Mouse (Mus musculus): Measurements from ENCODE around the gene Tmppe. TPM values are rescaled to one million over a fixed set of nuclear protein-coding genes. Genes with fewer than 3 reads are reported as not detected.
A peak's percentile ranks its signal among the peaks of the same experiment; 100 is the strongest.
"Not testable (repeated sequence)": the region's sequence is repeated elsewhere in the genome, so short reads cannot be mapped to it uniquely, and the experiment has no call there.

The Tmppe gene
- total RNA-seq, 2 experiments from 2014 or later, result 4.5 to 4.8 TPM

DNA sequence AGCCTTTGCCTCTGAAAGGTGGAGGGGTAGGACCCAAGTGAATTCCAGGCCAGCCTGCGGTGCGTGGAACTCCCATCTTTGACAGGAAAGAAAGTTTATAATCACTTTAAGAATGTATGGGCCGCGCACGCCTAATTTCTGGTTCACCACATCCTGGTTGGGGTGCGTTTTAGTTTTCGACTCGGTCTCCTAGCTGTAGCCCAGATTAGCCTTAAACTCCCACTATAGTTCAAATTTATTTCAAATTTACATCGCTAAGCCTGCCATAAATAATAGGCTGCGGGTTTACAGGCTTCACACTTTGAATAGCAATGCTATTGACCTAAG is 10.2 kb upstream of the Tmppe start:
- no peak for DNase-seq
- intact Hi-C loops (cut with DNase I), result no loop called here

DNA sequence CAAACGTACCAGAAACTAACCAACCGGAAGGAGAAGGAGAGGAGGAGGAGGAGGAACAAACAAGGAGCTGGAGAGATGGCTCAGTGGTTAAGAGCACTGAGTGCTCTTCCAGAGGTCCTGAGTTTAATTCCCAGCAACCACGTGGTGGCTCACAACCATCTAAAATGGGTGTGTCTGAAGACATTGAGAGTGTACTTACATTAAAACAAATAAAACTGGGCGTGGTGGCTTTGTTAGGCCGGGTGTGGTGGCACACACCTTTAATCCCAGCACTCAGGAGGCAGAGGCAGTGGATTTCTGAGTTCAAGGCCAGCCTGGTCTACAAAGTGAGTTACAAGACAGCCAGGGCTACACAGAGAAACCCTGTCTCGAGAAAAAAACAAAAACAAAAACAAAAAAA is 6.8 kb upstream of the Tmppe start:
- DNase-seq; intact Hi-C loops (cut with DNase I): not testable (repeated sequence)

DNA sequence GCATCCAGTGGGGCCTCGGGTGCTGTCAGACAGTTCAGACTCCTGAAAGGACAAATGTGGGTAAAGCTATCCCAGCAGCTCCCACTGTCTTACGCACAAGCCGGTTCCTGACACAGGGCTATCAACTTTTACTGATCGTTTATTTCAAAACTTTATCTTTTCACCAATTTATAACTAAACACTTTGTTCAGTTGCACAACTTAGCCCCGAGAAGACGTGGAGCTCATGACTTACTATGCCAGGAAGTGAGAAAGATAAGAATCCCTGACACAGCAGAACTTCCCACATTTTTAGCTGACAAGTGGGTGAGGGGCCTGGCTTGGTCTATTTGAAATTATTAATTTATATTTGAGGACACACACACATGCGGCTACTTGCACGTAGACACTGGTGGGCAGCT is 6.2 kb upstream of the Tmppe start:
- DNase-seq, result no peak
- intact Hi-C loops (cut with DNase I), result no loop called here

DNA sequence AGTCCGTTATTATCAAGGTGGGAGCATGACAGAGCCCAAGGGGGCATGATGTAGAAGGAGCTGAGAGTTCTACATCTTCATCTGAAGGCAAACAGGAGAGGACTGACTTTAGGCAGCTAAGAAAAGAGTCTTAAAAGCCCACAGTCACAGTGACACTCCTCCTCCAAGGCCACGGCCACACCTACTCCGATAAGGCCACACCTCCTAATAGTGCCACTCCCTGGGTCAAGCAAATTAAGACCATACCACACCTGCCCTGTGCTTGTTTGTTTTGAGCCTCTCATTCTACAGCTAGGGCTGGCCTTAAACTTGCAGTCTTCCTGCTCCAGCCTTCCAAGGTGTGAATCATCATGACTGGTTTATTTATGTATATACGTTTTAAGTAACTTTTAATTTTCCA is 5.6 kb upstream of the Tmppe start:
- intact Hi-C loops (cut with DNase I), result no loop called here
- DNase-seq, result no peak

DNA sequence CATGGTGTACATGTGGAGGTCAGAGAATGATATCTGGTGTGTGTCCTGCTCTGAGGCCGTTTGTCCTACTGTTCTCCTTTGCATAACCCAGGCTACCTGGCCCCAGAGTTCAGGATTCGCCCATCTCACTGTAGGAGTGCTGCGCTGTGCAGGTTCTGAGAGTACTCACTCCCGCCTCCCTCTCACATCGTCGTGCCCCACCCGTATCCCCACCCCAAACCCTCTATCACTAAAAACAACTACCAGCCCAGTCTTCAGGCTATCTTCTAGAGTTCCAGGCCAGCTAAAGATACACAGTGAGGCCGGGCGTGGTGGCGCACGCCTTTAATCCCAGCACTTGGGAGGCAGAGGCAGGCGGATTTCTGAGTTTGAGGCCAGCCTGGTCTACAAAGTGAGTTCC is 1.2 kb upstream of the Tmppe start:
- intact Hi-C loops (cut with DNase I), result no loop called here
- no peak for DNase-seq

DNA sequence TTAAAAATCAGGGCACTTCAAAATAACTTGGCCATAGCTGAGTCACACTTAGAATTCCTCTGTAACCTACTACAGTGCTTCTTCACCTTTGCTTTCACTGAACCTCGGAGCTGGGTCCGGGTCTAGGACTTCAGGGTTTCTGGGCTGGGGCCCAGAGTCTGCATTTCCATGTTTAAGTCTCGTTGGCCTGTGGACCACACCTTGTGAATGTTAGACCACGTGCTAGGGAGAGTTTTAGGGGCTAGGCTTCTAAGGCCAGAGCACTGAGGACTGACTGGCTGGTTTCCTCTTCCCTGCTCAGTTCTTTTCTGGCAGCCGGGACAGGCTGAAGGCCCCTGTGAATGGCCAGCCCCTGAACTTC is 337 bp upstream of the Tmppe start:
- no peak for DNase-seq
- intact Hi-C loops (cut with DNase I), result no loop called here

DNA sequence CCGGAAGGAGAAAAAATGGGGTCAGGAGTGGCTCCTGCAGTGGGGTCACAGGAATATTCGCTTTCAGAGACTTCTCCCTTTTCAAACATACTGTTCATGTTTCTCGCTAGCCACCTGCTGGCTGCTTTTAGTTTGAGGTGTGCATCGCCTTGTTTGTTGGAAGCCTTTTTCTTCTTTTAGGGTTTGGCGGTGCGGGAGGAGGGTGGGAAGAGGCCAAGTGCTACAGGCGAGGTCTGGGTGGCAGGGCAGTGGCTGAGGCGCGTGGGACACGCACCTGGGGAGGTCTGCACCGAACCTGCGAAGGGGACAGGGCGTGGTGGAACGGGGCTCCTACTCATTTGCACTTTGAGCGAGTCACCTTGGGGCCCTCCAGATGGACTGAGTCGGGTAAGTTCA is 778 bp downstream of the Tmppe start:
- intact Hi-C loops (cut with DNase I), result no loop called here
- no peak for DNase-seq

DNA sequence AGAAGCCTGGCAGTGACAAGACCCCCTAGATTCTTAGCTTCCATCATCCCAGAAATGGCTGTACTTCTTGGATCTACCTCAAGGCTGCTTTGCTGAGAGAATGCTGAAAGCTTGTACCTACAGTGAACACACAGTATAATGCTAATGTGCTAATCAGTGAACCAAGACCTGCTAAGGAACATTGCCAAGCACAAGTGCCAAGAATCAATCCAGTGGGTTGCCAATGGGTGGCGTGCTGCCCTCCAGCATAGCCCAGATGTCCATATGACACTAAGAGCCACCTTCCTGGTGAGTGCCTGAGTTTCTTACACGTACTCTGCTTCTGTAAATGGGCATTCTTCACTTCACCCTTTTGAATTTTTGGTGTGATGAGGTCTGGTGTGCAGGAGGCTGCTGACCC is 6.8 kb downstream of the Tmppe start:
- intact Hi-C loops (cut with DNase I), result no loop called here
- no peak for DNase-seq

DNA sequence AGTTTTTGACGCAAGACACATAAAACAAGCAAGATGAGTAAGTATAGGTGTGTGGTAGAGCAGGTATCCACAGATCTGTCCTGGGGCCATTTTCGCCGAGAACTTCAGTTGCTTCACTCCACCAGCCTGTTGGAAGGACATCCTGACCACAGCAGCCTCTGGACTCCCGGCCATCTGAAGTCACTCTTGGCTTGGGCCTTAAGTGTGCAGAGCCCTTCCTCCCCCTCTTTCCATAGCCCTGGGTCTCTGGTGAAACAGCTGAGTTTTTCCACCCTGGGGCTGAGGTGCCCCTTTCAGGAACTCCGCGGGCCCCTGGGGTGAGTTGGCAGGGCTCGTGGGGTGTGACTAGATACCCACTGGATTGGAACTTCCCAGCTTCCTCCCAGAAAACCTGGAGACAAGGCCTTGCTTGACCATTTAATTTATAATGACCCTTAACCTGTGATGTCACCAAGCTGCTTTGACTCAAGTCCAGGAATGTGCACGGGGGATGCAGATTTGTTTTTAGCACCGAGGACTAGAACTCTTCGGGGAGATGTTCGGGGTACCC is 9.5 kb downstream of the Tmppe start:
- intact Hi-C loops (cut with DNase I), result no loop called here

DNA sequence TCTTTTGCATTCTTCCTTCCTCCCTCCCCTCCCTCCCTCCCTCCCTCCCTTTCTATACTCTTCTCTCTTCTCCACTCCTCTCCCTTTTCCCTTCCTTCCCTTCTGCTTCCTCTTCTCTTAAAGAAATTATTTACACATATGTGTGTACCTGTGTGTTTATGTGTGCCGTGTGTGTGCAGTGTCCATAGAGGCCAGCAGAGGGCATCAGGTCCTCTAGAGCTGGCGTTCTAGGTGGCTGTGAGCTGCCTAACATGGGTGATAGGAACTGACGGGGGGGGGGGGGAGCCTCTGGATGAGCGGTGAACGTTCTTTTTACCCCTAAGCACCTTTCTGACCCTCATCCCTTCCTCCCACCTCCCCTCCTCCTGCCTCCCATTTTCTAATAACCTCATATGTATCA is 10.4 kb downstream of the Tmppe start:
- intact Hi-C loops (cut with DNase I), result no loop called here
- no peak for DNase-seq

More for the DNA sequence above, 9.5 kb downstream of the Tmppe start:
- DNase-seq, result no peak

DNA sequence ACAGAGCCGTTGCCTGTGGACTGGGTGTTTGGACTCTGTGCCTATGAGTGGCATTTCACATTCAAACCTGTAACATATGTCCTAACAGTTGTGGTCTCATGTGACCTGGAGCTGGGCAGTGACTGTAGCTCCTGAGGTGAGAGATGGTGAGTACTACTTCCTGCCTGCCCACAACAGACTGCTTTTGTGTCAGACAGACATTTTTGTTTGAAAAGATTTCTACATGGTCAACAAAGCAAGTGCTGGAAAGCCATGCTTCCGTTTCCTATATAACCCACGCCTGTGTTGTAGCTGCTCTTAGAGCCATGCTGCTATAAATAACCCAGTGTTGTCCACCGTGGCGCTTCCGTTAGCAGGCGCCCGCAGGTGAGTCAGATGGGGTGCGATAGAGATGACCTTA is 11.5 kb downstream of the Tmppe start:
- intact Hi-C loops (cut with DNase I), result no loop called here

DNA sequence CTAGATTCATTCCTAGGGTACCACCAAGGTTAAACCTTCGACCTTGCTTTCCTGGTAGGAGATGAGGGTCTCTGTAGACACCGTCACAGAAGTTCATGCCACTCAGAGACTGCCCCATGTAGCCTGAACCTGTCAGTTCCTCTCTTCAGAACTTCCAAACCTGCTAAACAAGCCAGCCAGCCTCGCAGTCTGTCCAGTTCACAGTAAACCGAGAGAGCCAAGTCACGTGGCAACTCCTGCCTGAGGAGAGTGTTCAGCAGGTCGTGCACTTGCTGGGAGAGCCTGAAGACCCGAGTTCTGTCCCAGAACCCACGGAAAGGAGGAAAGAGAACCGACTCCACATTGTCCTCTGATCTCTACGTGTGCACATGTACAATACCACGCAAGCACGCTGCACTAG is 13.0 kb downstream of the Tmppe start:
- no peak for DNase-seq
- intact Hi-C loops (cut with DNase I), result loop anchor here (2.0 kb wide), 1 partner anchor 85 kb away; no protein-coding TSS in a partner anchor

More for the DNA sequence above, 11.5 kb downstream of the Tmppe start:
- DNase-seq, result no peak

DNA sequence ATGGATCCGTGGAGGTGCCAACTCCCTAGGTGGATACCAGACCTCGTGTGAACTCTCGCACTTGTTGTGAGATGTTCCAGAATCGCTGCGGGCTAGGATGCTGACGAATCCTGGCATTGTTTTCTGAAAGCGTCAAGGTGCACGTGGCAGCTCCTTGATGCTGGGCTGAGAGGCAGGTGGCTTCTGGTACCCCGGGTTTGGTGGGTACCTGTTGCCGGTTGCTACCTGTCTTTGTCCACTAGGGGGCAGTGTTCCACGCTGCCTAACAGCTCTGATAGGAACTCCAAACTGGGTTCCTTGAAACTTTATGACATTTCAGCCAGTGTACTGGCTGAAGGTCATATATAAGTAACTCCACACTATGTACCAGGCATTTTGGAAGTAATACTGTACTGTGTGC is 14.8 kb downstream of the Tmppe start:
- intact Hi-C loops (cut with DNase I), result loop anchor here (2.0 to 5.0 kb wide), 2 partner anchors 83 to 167 kb away; no protein-coding TSS in a partner anchor
- DNase-seq, result peak; percentile 28 to 62

DNA sequence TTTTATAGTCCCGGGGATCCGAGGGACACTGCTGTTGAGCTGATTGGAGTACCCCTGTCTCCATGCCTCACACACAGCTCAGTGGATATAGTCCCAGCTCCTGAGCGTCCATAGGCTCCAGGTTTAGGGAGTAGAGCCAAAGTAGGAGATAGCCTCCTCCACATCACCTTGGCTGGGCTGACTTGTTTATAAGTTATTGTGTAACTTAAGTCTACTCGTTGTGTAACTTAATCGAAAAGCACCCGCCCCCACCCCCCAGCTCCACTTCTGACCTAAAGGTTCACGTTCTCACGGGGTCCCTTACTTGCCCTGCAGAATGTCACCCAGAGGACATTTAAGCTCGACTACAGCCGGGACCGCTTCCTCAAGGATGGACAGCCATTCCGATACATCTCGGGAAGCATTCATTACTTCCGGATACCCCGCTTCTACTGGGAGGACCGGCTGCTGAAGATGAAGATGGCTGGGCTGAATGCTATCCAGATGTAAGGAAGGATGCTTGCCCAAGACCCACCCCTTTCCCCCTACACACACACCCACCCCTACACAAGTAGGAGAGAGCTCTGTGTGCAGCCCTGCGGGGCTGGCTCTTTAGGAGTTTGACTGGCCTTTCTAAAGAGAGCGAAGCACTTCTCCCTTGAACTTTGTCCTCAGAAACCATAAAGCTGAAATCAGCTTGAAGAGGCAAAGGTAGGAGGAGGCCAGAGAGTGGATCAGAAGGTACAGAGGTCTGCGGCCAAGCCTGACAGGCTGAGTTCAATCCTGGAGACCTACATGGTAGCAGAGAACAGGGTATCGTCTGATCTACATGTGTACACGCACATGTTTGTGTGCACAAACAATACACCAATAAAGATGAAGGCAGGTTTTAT is 16.0 kb downstream of the Tmppe start:
- intact Hi-C loops (cut with DNase I), result loop anchor here (5.0 kb wide), 1 partner anchor 165 kb away; no protein-coding TSS in a partner anchor
- DNase-seq, result no peak

DNA sequence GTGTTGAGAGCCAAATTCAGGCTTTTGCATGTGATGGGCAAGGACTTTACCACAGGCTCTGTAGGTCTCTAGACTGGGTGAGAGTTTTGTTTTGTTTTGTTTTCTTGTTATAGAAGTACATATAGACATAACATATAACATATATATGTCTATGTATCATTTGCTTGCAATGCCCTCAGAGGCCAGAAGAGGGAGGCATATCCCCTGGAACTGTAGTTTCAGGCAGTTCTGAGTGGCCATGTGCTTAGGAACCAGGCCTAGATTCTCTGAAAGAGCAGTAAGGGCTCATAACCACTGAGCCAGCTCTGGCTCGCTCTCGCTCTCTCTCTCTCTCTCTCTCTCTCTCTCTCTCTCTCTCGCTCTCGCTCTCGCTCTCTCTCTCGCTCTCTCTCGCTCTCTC is 17.3 kb downstream of the Tmppe start:
- peak in 1 of 2 experiments; percentile 48 for DNase-seq
- intact Hi-C loops (cut with DNase I), result loop anchor here (5.0 kb wide), 1 partner anchor 164 kb away; no protein-coding TSS in a partner anchor

DNA sequence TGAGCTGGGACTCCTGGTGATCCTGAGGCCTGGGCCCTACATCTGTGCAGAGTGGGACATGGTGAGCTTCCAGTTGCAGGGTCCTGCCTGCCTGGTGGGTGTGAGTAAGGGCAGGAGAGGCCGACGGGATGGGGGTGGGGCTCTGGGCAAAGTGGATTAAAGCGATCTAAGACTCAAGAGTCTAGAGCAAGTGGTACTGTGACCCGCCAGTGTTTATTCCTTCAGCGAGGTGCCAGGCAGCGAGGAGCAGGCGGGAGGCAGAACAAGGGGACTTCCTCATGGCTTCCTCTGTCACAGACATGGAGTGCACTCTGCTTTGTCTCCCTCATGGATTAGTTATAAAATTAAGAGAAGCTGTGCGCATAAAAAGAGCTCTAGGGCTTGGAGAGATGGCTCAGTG is 19.5 kb downstream of the Tmppe start:
- no peak for DNase-seq
- intact Hi-C loops (cut with DNase I), result no loop called here

DNA sequence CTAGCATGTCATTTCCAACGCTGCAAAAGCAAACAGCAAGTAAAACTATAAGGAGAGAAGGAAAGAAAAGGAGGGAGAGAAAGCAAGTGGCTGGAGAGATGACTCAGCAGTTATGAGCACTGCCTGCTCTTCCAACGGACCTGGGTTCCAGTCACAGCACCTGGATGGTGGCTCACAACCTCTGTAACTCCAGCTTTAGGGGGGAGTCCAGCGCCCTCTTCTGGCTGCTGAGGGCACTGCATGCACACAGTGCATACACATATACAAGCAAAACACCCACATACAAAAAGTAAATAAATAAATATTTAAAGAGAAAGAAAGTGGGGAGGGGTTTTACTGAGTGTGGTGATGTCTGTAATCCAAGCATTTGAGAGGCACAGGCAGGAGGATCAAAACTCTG is 20.1 kb downstream of the Tmppe start:
- intact Hi-C loops (cut with DNase I), result no loop called here
- DNase-seq, result no peak

DNA sequence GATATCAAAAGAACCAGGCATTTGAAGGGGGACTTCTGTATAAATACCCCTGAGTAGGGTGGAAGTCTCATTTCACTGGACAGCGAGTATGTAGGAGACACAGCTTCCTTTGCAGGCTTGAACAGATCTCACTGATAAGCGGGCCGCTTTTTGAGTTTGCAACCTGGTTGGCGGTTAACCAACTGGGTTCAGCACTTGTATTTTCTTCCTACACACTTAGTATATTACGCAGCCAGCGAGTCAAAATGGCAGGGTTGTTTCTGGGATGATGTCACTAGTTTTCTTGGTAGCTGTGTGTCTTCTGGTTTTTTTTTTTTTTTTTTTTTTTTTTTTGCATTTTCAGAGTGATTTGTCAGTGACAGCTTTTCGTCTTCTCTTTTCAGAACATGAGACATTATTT is 20.9 kb downstream of the Tmppe start:
- intact Hi-C loops (cut with DNase I), result no loop called here
- no peak for DNase-seq

DNA sequence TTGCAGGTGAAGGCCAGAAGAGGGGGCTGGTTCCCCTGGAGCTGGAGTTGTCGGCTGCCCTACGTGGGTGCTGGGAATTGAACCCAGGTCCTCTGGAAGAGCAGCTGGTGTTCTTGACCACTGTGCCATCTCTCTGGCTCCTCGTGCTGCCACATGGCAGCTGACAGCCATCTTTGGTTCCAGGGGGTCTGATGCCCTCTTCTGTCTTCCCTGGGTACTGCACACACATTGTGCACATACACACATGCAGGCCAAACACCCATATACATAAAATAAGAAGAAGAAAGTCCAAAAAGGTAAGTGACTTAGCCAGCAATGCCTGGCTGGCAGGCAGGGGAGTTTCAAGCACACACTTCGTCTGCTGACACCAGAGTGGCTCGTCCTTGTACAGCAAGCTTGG is 24.7 kb downstream of the Tmppe start:
- intact Hi-C loops (cut with DNase I), result no loop called here

DNA sequence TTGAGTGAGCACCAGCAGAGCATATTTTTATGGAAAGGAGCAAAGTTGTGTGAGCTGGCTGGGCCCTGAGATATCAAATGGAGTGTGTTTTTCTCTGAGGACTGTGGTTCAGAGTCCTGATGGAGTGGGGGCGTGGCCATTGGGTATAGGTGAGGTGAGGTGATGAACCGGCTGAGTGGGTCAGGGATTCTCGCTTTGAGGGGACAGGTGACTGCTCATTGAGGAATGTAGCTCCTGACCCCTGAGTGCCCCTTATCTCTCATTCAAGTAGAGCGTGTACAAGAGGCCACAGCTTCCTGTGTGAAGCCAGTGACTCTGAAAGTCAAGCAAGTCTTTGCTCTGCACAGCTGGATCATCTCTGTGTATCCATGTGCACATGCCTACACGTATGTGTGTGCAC is 25.3 kb downstream of the Tmppe start:
- DNase-seq, result no peak
- intact Hi-C loops (cut with DNase I), result no loop called here

More for the DNA sequence above, 24.7 kb downstream of the Tmppe start:
- DNase-seq, result no peak

DNA sequence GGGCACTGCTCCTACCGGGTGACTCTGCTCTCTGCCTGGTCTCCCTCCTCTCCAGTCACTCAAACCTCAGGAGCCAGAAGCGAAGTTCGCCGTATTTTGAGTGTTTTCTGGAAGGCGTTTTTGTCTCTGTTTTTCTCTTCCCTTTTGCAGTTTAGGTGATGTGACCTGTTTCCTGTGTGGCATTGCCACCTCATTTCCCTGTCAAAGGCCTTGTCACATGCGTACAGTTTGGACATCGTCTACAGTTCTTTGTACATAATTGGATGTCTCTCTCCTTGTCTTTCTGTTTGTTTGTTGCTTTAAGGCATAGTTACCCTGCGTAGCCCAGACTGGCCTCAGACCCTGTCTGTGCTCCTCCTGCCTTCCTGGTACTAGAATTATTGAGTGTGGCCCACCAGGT is 26.5 kb downstream of the Tmppe start:
- intact Hi-C loops (cut with DNase I), result no loop called here
- no peak for DNase-seq

DNA sequence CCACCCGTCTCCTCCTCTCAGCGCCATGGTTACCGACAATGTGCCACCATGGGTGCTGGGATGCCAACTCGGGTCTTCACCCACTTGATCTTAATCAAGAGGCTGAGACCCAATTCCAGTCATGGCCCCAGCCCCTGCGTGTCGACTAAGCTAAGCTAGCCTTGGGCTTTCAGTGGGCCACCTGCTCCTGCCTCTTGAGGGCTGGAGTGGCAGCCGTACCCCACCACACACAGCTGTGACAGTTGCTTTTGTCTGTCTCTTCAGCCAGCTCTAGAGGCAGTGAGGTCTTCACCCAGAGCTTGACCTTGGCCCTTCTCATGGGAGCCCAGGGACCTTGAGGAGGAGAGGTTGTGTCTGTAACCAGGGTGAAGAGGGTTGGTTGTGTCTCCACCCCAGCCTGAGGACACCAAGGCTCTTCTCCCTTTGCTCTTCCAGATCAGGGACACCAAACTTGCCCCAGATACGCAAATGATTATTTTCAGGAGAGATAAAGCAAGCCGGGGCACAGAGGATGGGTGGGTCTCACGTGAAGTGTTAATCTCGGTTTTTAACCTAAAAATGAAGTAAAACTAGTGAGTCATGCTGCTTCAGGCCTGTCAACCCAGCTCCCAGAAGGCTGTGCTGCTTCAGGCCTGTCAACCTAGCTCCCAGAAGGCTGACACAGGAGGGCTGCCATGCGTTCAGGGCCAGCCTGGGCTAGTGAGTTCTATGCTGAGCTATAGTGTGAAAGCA is 27.4 kb downstream of the Tmppe start:
- intact Hi-C loops (cut with DNase I), result no loop called here
- no peak for DNase-seq

Data from heart, postnatal 14 days (tissue).